Mouse (Mus musculus) lung, postnatal 36 days (tissue): ENCODE results near the gene Adam30.
A peak's percentile ranks its signal among the peaks of the same experiment; 100 is the strongest.

Experiments used
- DNase-seq: peaks from one replicate; pipeline ENCODE4 v3.0.0; 2022; ENCODE audit warnings: mixed read lengths

Gene Adam30

GRCm38 (mm10) chr3:98197711-98198532, 37.5 kb downstream of the Adam30 start:
- DNase-seq: peak; percentile 11

GRCm38 (mm10) chr3:98199747-98200146, 39.3 kb downstream of the Adam30 start:
- peak; percentile 10 for DNase-seq

- no peak for DNase-seq
These were observed 42.9 kb downstream of the Adam30 start for GRCm38 (mm10) chr3:98203282-98203681.

- DNase-seq: no peak
These were observed 46.5 kb downstream of the Adam30 start for GRCm38 (mm10) chr3:98206977-98207376.

GRCm38 (mm10) chr3:98209161-98209560, 48.7 kb downstream of the Adam30 start:
- DNase-seq: no peak

- DNase-seq: no peak
These were observed 50.4 kb downstream of the Adam30 start for GRCm38 (mm10) chr3:98210860-98211259.

GRCm38 (mm10) chr3:98211301-98212081, 51.1 kb downstream of the Adam30 start:
- no peak for DNase-seq
